Mouse (Mus musculus) lung, embryonic 14.5 days (tissue): ENCODE measurements at regions not wholly inside any gene's neighbourhood (a gene's known extent, or its start where the extent isn't known, plus 50 kb on each side); places are given as distances from the start of the nearest gene placed in this dataset.
A peak's percentile ranks its signal among the peaks of the same experiment; 100 is the strongest.

Experiments
- ATAC-seq: fragments of 200-750 bp; cut with Nextera tagmentation; 2 replicates; pipeline ENCODE4 v1.8.0; 2017; ENCODE audit warnings: mild to moderate bottlenecking, moderate TSS enrichment, moderate library complexity; ENCODE audit not compliant: insufficient read depth
- DNase-seq: peaks from one replicate; pipeline ENCODE4 v3.0.0-alpha.2; 2015
- H3K27ac ChIP-seq: fragments of 300-500 bp; sonication (generic); 2 replicates; pipeline ENCODE4 v1.5.1; 2014; ENCODE audit warnings: low read depth, mild to moderate bottlenecking, moderate library complexity
- H3K27me3 ChIP-seq: fragments of 300-500 bp; sonication (generic); 2 replicates; pipeline ENCODE4 v1.6.1; 2014; ENCODE audit warnings: low read length, control low read depth; ENCODE audit not compliant: insufficient read depth
- H3K36me3 ChIP-seq: fragments of 300-500 bp; sonication (generic); 2 replicates; pipeline ENCODE4 v1.6.1; 2014; ENCODE audit warnings: control low read depth; ENCODE audit not compliant: insufficient read depth
- H3K4me1 ChIP-seq: fragments of 300-500 bp; sonication (generic); 2 replicates; pipeline ENCODE4 v1.6.1; 2014; ENCODE audit warnings: antibody characterized with exemption, control low read depth; ENCODE audit not compliant: insufficient read depth
- H3K4me2 ChIP-seq: fragments of 300-500 bp; sonication (generic); 2 replicates; pipeline ENCODE4 v1.6.1; 2014; ENCODE audit warnings: mild to moderate bottlenecking
- H3K4me3 ChIP-seq: fragments of 300-500 bp; sonication (generic); 2 replicates; pipeline ENCODE4 v1.5.1; 2014; ENCODE audit warnings: low read depth, low read length
- H3K9ac ChIP-seq: fragments of 300-500 bp; sonication (generic); 2 replicates; pipeline ENCODE4 v1.6.1; 2014
- H3K9me3 ChIP-seq: fragments of 300-500 bp; sonication (generic); 2 replicates; pipeline ENCODE4 v1.6.1; 2016; ENCODE audit warnings: low read depth, low read length, control low read depth
- CTCF ChIP-seq: IDR thresholded peaks from 2 replicates; pipeline ENCODE4 v1.5.1; 2016; ENCODE audit warnings: antibody characterized with exemption, low read depth
- WGBS: fragments of 180-500 bp; shearing (Covaris S2); extraction: QIAGEN DNeasy Blood & Tissue Kit; methylation state at CpG from one replicate; pipeline ENCODE4 v1.1.7; 2014; 5-methylcytosine and 5-hydroxymethylcytosine counted together

GRCm38 (mm10) chr5:116956572-116956971 lies 159.3 kb downstream of the Suds3 start:
- Histone ChIP-seq H3K4me2 (no peak overlapping the region), H3K27ac (no peak overlapping the region), H3K4me3 (no peak overlapping the region), H3K9ac (no peak overlapping the region), H3K9me3 (no peaks in the 10 kb centered on the region), H3K27me3 (no peaks in the 10 kb centered on the region), H3K4me1 (no peaks in the 10 kb centered on the region), H3K36me3 (no peaks in the 10 kb centered on the region)
- DNase-seq (no peak), ATAC-seq (no peak)
- no peak for TF ChIP-seq CTCF
- 70% methylated on average over 13 of the region's 13 CpGs for WGBS

DNA sequence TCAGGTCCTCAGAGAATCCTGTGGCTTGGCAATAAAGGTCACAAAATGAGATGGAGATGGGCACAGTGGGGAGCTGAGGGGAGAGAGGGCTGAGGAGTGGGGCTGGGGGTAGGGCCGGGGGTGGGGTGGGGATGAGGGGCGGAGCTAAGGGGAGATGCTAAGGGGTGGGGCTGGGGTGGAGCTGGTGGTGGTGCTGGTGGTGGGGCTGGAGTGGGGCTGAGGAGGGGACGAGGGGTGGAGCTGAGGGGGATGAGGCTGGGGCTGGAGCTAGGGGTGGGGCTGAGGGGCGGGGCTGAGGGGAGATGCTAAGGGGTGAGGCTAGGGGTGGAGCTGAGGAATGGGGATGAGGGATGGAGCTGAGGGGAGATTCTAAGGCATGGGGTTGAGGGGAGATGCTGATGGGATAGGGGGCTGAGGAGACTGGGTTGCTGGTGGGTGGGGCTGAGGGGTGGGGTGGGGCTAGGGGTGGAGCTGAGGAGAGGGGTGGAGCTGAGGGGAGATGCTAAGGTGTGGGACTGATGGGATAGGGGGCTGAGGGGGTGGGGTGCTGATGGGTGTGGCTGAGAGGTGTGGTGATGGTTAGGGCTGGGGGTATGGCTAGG lies 165.5 kb downstream of the Suds3 start:
- Histone ChIP-seq H3K36me3 (no peaks in the 10 kb centered on the region), H3K4me3 (no peak overlapping the region), H3K27me3 (no peaks in the 10 kb centered on the region), H3K4me2 (no peak overlapping the region), H3K9me3 (no peaks in the 10 kb centered on the region), H3K4me1 (no peaks in the 10 kb centered on the region), H3K9ac (no peak overlapping the region), H3K27ac (no peak overlapping the region)
- ATAC-seq (no peak), DNase-seq (no peak)
- TF ChIP-seq CTCF, result no peak
- 11% methylated on average over 3 of the region's 4 CpGs for WGBS

DNA sequence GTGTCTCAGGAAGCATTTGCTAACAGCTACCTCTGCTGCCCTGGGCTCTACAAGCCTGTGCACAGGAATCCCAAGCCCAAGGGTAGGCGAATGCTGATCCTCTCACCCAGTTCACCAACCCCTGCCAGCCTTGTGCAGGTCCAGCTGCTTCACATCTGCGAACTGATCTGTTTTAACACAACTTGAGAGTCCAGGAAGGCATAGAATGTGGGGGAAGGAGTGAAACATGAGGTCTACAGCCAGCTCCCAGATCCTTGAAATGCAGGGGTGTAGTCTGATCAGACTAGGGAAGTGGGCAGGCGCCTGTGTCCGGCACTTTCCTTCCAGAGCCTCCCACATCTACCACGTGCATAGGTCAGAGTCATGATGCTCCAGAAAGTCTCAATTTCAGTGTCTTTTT lies 181.3 kb downstream of the Suds3 start:
- Histone ChIP-seq H3K9ac (no peak overlapping the region), H3K27ac (no peak overlapping the region), H3K9me3 (no peaks in the 10 kb centered on the region), H3K27me3 (no peaks in the 10 kb centered on the region), H3K4me2 (no peak overlapping the region), H3K4me1 (no peaks in the 10 kb centered on the region), H3K4me3 (no peak overlapping the region), H3K36me3 (no peaks in the 10 kb centered on the region)
- WGBS, result 50% methylated on average over 5 of the region's 5 CpGs
- ATAC-seq, result no peak
- TF ChIP-seq CTCF, result no peak
- no peak for DNase-seq

- Histone ChIP-seq H3K4me1 (no peaks in the 10 kb centered on the region), H3K9me3 (no peaks in the 10 kb centered on the region), H3K9ac (no peak overlapping the region), H3K27ac (no peak overlapping the region), H3K36me3 (no peaks in the 10 kb centered on the region), H3K4me3 (no peak overlapping the region), H3K4me2 (no peak overlapping the region), H3K27me3 (no peaks in the 10 kb centered on the region)
- no peak for ATAC-seq
- WGBS, result 47% methylated on average over 3 of the region's 3 CpGs
- DNase-seq, result no peak
- no peak for TF ChIP-seq CTCF
These were observed 181.8 kb downstream of the Suds3 start for GRCm38 (mm10) chr5:116934151-116934550.

GRCm38 (mm10) chr5:116933105-116933504 lies 182.8 kb downstream of the Suds3 start:
- Histone ChIP-seq H3K4me1 (no peaks in the 10 kb centered on the region), H3K4me2 (no peak overlapping the region), H3K27ac (no peak overlapping the region), H3K4me3 (no peak overlapping the region), H3K27me3 (no peaks in the 10 kb centered on the region), H3K9me3 (no peaks in the 10 kb centered on the region), H3K36me3 (no peaks in the 10 kb centered on the region), H3K9ac (no peak overlapping the region)
- DNase-seq, result no peak
- ATAC-seq, result no peak
- 0 out of 2 replicates have a peak, but pooled peaks have one; percentile 4 for TF ChIP-seq CTCF
- 81% methylated on average over 5 of the region's 5 CpGs for WGBS

DNA sequence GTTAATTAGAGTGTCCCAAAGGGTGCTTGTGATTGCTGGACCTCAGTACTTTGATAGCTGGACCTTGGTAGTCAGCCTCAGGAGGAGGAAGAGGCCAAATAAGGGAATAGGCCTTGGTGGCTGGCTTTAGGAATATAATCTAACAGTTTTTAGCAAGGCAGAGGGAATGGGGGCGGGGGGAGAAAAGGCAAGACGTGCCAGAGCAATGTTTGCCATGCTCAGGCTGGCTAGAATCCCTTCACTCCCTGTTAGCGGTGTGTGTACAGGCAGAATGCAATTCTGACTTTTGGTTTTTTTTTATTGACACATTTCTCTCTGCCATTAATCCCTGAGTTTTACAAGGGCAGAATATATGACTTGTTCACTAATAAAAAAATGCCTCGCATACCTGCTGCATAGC lies 192.2 kb downstream of the Suds3 start:
- no peaks in the 10 kb centered on the region for H3K36me3 ChIP-seq
- no peaks in the 10 kb centered on the region for H3K4me1 ChIP-seq
- H3K27ac ChIP-seq, result no peak overlapping the region
- no peak overlapping the region for H3K4me2 ChIP-seq
- H3K9me3 ChIP-seq, result no peaks in the 10 kb centered on the region
- H3K27me3 ChIP-seq, result no peaks in the 10 kb centered on the region
- H3K9ac ChIP-seq, result no peak overlapping the region
- no peak for DNase-seq
- no peak overlapping the region for H3K4me3 ChIP-seq
- ATAC-seq, result no peak
- 63% methylated on average over 4 of the region's 4 CpGs for WGBS
- no peak for TF ChIP-seq CTCF

DNA sequence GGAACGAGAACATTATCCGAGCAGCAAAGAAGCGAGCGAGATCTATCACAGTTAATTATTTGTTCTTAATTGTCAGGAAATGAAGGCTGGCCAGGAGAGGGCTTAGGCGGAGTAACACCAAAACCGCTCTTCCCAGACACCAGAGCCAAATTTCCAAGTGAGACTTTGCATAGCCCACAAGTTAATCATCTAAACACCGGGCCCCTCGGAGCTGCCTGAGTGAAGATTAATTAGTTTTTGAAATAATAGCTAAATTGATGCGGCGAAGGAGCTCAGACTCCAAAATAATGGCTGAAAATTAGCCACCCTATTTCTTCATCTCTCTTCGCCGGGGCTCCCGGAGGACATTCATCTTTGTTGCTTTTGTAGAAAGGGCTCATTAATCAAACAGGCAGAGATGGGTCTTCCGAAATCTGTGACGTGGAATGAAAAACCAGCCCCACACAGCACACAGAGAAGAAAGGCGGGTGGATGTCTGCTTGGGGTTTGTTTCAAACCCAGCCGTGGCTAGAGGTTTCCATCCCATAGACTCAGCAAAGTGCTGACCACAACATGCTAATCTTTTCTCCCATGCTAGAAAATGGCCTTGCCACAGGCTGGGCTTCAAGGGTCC lies 193.7 kb downstream of the Suds3 start:
- DNase-seq (no peak), ATAC-seq (no peak)
- WGBS, result 56% methylated on average over 17 of the region's 17 CpGs
- Histone ChIP-seq H3K4me3 (no peak overlapping the region), H3K27ac (no peak overlapping the region), H3K9ac (no peak overlapping the region), H3K36me3 (no peaks in the 10 kb centered on the region), H3K4me2 (no peak overlapping the region), H3K4me1 (no peaks in the 10 kb centered on the region), H3K9me3 (no peaks in the 10 kb centered on the region), H3K27me3 (no peaks in the 10 kb centered on the region)
- no peak for TF ChIP-seq CTCF
